Mouse (Mus musculus): ENCODE data around the gene Cdt1. TPM values are rescaled to one million over a fixed set of nuclear protein-coding genes. Genes with fewer than 3 reads are reported as not detected.

The Cdt1 gene
- polyA plus RNA-seq, 1 experiment from 2014 or later = 31.0 TPM

DNA sequence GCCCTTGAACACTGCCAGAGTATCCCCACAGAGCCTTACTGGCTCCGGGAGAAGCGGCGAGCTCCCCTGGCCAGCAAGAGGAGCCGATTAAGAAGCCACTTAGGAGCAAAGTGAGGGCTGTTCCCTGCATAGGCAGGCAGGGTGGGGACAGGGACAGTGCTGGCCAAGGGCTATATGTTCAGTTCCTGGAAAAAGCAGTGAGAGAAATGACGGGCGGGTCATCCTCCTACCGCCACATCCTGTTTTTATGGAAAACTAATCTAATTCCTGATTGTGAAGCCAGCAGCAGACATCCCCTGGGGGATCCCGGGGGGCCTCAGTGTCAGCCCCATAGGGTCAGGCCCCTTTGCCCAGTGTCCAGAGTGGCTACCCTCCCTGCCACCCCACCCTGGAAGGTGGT is 36.5 kb upstream of the Cdt1 start:
- H3K9ac ChIP-seq = peak overlapping the region; percentile 52; the same call in 1 of the 2 replicates

DNA sequence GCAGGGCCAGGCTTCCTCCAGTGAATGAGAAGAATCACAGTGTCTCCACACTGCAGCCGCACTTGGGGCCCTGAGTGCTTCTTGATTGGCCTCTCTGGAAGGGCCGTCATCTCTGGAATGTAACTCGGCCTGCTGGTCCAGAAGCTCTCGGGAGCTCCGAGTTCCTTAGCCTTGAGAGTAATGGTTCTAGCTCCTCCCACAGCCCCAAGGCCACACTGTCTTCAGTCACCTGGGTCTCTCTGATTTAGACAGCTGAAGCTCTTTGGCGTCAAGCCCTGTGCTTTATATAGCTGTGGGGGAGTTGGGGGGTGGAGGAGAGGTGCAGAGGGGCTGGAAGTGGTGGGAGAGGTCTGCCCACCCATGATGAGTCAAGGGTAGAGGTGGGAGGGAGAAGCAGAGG is 30.8 kb upstream of the Cdt1 start:
- peaks cover 17% of the 10 kb centered on the region for H3K36me3 ChIP-seq
- H3K27ac ChIP-seq (replicated peaks) = peak overlapping the region; percentile 81
- H3K9ac ChIP-seq = peak overlapping the region; percentile 42
- peak overlapping the region; percentile 53 for H3K4me2 ChIP-seq
- H3K27me3 ChIP-seq (replicated peaks) = no peaks in the 10 kb centered on the region
- WGBS = 14% methylated on average over 6 of the region's 6 CpGs
- H3K4me1 ChIP-seq = peaks cover 60% of the 10 kb centered on the region
- no peaks in the 10 kb centered on the region for H3K9me3 ChIP-seq
- ATAC-seq (ENCODE audit: extremely low read depth, insufficient number of reproducible peaks, low FRiP score, low TSS enrichment) = peak; percentile 10; the same call in 1 of the 2 replicates
- peak overlapping the region; percentile 12; the same call in 1 of the 2 replicates for H3K4me3 ChIP-seq

More for the DNA sequence above, 36.5 kb upstream of the Cdt1 start:
- H3K4me3 ChIP-seq = no peak overlapping the region
- H3K4me1 ChIP-seq = peaks cover 61% of the 10 kb centered on the region
- peak overlapping the region; percentile 82 for H3K27ac ChIP-seq (replicated peaks)
- peak overlapping the region; percentile 31; the same call in 1 of the 2 replicates for H3K4me2 ChIP-seq
- ATAC-seq (ENCODE audit: extremely low read depth, insufficient number of reproducible peaks, low FRiP score, low TSS enrichment) = no peak
- no peaks in the 10 kb centered on the region for H3K9me3 ChIP-seq
- H3K27me3 ChIP-seq (replicated peaks) = no peaks in the 10 kb centered on the region
- WGBS = 58% methylated on average over 8 of the region's 8 CpGs
- peaks cover 26% of the 10 kb centered on the region for H3K36me3 ChIP-seq

DNA sequence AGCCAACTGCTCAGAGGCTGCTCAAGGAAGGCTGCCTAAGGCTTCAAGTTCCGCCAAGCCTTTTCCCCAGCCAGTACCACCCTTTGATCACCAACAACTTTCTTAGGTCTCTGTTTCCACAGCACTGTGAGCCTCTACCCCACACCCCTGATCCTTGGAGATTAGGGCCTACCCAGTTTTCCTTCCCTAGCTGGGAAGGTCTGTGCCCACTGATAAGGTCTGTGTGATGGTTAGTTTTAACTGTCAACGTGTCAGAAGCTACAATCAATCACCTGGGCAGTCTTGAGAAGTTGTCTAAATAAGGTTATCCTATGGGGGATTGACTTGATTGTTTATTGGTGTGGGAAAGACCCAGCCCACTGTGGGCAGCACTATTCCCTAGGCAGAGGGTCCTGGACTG is 30.0 kb upstream of the Cdt1 start:
- Histone ChIP-seq H3K4me3 (no peak overlapping the region), H3K9me3 (no peaks in the 10 kb centered on the region), H3K27me3 (replicated peaks) (no peaks in the 10 kb centered on the region), H3K27ac (replicated peaks) (peak overlapping the region; percentile 81), H3K9ac (no peak overlapping the region), H3K36me3 (peaks cover 17% of the 10 kb centered on the region), H3K4me2 (peak overlapping the region; percentile 53; the same call in 1 of the 2 replicates), H3K4me1 (peaks cover 60% of the 10 kb centered on the region)
- WGBS = 47% methylated on average over 2 of the region's 2 CpGs
- no peak for ATAC-seq (ENCODE audit: extremely low read depth, insufficient number of reproducible peaks, low FRiP score, low TSS enrichment)

DNA sequence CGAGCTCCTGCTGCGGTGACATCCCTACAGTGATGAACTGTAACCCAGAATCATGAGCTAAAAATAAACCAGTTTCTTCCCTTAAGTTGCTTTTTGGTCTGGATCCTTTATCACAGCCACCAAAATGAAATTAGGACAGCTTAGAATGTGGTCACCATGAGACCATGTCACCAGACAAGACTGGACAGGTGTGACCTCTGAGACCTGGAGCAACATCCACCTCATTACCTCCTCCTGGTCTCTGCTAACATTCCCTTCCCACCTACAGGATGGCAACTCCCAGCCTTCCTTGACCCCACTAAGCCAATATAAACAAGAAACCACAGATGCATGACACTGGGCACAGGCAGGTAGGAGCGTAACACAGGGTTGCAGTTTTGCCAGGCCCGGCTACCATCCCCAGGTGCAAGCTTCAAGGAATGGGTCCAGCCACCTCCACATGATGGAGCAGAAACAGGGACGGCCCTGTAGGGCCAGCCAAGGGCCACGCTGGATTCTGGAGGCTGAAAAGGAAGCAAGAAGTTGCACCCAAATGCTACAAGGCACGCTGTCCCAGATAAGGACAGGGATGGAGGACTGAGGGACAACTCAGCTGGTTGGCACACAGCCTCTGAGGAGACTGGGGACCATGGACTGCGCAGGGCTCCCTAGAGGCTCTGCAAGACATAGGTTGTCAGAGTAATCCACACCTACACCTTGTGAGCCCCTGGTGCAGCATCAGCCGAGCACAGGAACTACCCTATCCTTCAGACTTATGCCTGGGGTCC is 29.3 kb upstream of the Cdt1 start:
- peaks cover 16% of the 10 kb centered on the region for H3K36me3 ChIP-seq
- 79% methylated on average over 9 of the region's 9 CpGs for WGBS
- H3K27ac ChIP-seq (replicated peaks) = peak overlapping the region; percentile 2; the same call in 1 of the 2 replicates
- H3K27me3 ChIP-seq (replicated peaks) = no peaks in the 10 kb centered on the region
- ATAC-seq (ENCODE audit: extremely low read depth, insufficient number of reproducible peaks, low FRiP score, low TSS enrichment) = no peak
- H3K4me3 ChIP-seq = no peak overlapping the region
- H3K9me3 ChIP-seq = no peaks in the 10 kb centered on the region
- H3K4me2 ChIP-seq = no peak overlapping the region
- peaks cover 54% of the 10 kb centered on the region for H3K4me1 ChIP-seq
- 0 out of 2 replicates have a peak overlapping the region, but pooled peaks have one; percentile 16 for H3K9ac ChIP-seq

DNA sequence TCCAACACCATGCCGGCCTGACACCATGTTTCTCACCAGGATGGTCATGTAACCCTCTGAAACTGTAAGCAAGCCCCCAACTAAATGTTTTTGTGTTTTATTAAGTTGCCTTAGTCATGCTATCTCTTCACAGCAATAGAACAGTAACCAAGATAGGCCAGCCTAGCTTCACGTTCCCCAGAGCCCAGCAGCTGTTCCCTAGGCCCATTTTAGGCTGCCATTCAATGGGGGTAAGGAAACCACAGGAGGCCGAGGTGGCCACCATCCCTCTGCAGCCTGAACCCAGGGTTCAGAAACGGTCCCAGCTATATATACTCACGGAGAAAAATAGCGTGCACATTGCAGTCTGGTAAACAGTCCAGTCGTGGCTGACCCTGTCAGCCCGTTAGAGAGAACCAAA is 23.7 kb upstream of the Cdt1 start:
- Histone ChIP-seq H3K4me1 (peaks cover 65% of the 10 kb centered on the region), H3K27ac (replicated peaks) (no peak overlapping the region), H3K36me3 (peaks cover 9% of the 10 kb centered on the region), H3K4me3 (no peak overlapping the region), H3K4me2 (no peak overlapping the region), H3K9me3 (no peaks in the 10 kb centered on the region), H3K27me3 (replicated peaks) (no peaks in the 10 kb centered on the region), H3K9ac (no peak overlapping the region)
- no peak for ATAC-seq (ENCODE audit: extremely low read depth, insufficient number of reproducible peaks, low FRiP score, low TSS enrichment)
- WGBS = 83% methylated on average over 8 of the region's 8 CpGs

DNA sequence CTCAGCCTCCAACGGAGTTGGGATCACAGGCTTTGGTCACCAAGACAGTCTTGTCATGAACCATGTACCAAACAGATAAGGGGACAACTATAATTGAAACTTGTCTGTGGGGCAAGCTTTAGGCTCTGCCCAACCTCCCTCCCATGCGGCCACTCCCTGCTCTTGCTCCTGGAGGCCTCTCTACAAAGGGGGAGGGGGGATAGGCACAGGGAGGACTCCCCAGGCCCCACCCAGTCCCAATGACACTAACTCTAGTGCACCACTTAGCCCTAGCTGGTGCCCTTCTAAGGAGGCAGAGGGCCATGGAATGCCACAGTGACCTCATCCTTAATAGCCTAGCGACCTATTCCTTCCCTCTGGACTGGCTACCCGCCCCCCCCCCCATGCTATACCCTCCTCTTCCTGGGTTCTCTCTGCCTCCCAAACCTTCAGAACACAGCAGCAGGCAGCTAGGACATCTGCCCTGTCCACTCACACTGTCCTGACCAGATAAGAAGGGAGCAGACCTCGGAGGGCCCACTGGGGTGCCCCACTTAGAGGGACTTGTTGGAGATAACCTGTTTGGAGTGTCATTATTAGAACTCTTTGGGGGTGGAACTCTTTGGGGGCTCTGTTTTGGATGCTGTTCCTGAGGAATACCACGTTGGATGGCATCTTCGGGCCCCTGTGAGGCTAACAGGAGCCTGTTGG is 21.6 kb upstream of the Cdt1 start:
- H3K9me3 ChIP-seq = no peaks in the 10 kb centered on the region
- H3K36me3 ChIP-seq = peaks cover 9% of the 10 kb centered on the region
- H3K4me3 ChIP-seq = peak overlapping the region; percentile 72
- peak; percentile 32 for ATAC-seq (ENCODE audit: extremely low read depth, insufficient number of reproducible peaks, low FRiP score, low TSS enrichment)
- H3K27me3 ChIP-seq (replicated peaks) = no peaks in the 10 kb centered on the region
- H3K4me2 ChIP-seq = peak overlapping the region; percentile 80
- H3K4me1 ChIP-seq = peaks cover 76% of the 10 kb centered on the region
- H3K27ac ChIP-seq (replicated peaks) = peak overlapping the region; percentile 84
- WGBS = 40% methylated on average over 6 of the region's 7 CpGs
- H3K9ac ChIP-seq = peak overlapping the region; percentile 90

DNA sequence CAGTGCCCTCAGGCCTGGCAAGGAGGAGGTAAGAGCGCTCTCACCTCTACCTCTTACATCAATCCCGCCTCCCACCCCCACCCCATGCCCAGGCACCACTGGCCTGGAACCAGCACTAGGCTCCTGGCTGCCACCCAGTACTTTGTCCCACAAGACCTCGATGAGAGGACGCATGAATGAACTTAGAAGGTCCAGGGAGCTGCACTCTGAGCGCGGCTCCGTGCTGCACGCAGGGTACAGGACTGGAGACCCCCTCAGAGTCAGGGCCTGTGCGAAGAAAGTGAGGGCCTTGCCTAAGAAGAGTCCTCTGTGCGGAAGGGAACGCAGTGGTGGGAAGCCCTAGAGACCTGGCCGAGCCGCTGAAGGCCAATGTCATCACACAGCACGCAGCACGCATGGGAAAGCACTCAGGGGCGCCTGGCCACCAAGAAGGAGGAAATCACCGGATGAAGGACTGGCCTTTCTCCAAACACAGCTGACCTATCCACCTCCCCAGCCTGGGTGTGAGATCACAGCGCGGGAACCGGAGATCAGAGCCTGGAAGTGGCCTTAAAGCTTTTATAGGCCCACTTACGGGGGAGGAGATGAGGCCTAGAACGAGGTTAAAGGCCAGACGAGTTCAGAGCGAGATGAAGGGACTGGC is 20.9 kb upstream of the Cdt1 start:
- no peaks in the 10 kb centered on the region for H3K9me3 ChIP-seq
- peak overlapping the region; percentile 72 for H3K4me3 ChIP-seq
- peaks cover 71% of the 10 kb centered on the region for H3K4me1 ChIP-seq
- no peak for ATAC-seq (ENCODE audit: extremely low read depth, insufficient number of reproducible peaks, low FRiP score, low TSS enrichment)
- peak overlapping the region; percentile 80 for H3K4me2 ChIP-seq
- peak overlapping the region; percentile 84 for H3K27ac ChIP-seq (replicated peaks)
- no peaks in the 10 kb centered on the region for H3K27me3 ChIP-seq (replicated peaks)
- 50% methylated on average over 24 of the region's 24 CpGs for WGBS
- peak overlapping the region; percentile 90 for H3K9ac ChIP-seq
- peaks cover 9% of the 10 kb centered on the region for H3K36me3 ChIP-seq

DNA sequence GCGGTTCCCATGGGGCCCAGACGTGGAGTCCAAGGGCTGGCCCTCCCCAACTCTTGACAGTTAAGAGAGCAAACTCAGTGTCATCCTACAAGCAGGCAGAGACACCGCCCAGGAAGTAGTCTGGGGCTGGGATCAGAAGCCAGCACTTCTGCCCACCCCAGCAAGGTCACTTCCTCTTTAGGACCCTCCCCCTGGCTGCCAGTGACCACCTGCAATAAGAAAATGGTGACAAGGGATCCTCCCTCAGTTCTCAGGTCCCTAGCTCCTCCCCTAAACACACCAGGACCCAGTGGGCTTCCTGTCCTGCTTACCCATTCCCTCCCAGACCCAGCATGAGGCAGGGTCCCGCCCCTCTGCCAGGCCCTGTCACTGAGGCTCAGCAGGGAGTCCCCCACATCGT is 20.0 kb upstream of the Cdt1 start:
- H3K27ac ChIP-seq (replicated peaks) = peak overlapping the region; percentile 84
- H3K4me1 ChIP-seq = peaks cover 67% of the 10 kb centered on the region
- H3K36me3 ChIP-seq = peaks cover 8% of the 10 kb centered on the region
- peak overlapping the region; percentile 72 for H3K4me3 ChIP-seq
- H3K9me3 ChIP-seq = no peaks in the 10 kb centered on the region
- no peak for ATAC-seq (ENCODE audit: extremely low read depth, insufficient number of reproducible peaks, low FRiP score, low TSS enrichment)
- H3K27me3 ChIP-seq (replicated peaks) = no peaks in the 10 kb centered on the region
- 37% methylated on average over 4 of the region's 5 CpGs for WGBS
- peak overlapping the region; percentile 80 for H3K4me2 ChIP-seq
- H3K9ac ChIP-seq = peak overlapping the region; percentile 90

DNA sequence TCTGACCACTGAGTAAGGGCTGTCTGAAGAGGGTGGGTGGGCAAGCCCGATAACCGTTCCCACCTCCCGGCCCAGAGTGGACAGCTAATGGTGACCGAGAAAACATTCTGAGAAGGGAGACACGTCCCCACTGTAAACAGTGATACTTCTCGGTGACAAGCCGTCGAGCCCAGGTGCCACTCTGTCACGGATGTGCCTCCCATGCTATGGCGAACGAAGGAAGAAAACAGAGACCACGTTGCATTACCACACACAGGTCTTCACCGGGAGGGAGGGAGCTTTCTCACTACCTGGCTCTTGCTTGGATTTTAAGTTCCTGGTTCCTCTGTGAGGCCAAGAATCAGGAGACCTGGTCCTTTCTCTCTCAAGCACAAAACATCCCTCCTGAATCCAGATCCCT is 19.5 kb upstream of the Cdt1 start:
- Histone ChIP-seq H3K4me1 (peaks cover 67% of the 10 kb centered on the region), H3K9me3 (no peaks in the 10 kb centered on the region), H3K9ac (peak overlapping the region; percentile 90), H3K27me3 (replicated peaks) (no peaks in the 10 kb centered on the region), H3K4me2 (peak overlapping the region; percentile 80), H3K36me3 (peaks cover 5% of the 10 kb centered on the region; the same call in 1 of the 2 replicates), H3K27ac (replicated peaks) (peak overlapping the region; percentile 84), H3K4me3 (peak overlapping the region; percentile 72)
- ATAC-seq (ENCODE audit: extremely low read depth, insufficient number of reproducible peaks, low FRiP score, low TSS enrichment) = no peak
- WGBS = 59% methylated on average over 13 of the region's 13 CpGs

DNA sequence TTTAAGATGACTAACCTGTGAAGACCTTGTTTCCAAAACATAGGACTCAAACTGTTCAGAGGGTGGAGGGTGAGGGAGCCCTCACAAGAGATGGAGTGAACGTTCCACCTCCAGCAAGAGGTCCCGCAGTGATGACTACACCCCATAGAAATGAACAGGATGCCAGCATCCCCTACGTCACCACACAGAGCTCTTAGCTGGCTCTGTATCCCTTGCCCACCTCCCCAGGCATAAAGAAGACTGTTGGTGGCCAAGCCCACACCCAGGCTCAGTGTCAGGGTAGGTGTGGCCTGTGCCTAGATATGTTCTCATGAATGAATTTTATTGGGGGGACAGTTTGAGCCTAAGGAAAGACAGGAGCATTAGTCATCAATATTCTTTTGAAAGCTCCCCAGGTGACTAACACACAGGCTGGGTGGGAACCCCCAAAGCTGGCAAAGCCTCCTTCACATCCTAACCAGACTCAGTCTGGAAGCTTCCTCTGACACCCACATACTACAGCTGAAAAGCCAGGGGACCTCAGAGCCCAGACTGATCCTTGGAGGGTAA is 18.9 kb upstream of the Cdt1 start:
- 73% methylated on average over 3 of the region's 3 CpGs for WGBS
- H3K36me3 ChIP-seq = no peaks in the 10 kb centered on the region

More for the DNA sequence above, 18.9 kb upstream of the Cdt1 start:
- ATAC-seq (ENCODE audit: extremely low read depth, insufficient number of reproducible peaks, low FRiP score, low TSS enrichment) = no peak
- H3K9me3 ChIP-seq = no peaks in the 10 kb centered on the region
- H3K9ac ChIP-seq = peak overlapping the region; percentile 90
- no peaks in the 10 kb centered on the region for H3K27me3 ChIP-seq (replicated peaks)
- H3K27ac ChIP-seq (replicated peaks) = peak overlapping the region; percentile 84
- peaks cover 66% of the 10 kb centered on the region for H3K4me1 ChIP-seq
- H3K4me3 ChIP-seq = peak overlapping the region; percentile 72
- H3K4me2 ChIP-seq = peak overlapping the region; percentile 80
